Mouse (Mus musculus) bone marrow macrophage, adult 2 months (primary cell): ENCODE results near the gene Adgra1.

Source experiments
- CTCF ChIP-seq: IDR thresholded peaks from 2 replicates; pipeline ENCODE4 v1.5.1; 2012; ENCODE audit warnings: low read depth, mild to moderate bottlenecking, low read length, moderate library complexity
- POLR2A ChIP-seq: IDR thresholded peaks from 2 replicates; pipeline ENCODE4 v1.6.1; 2012; ENCODE audit warnings: mild to moderate bottlenecking, low read depth, low read length, borderline replicate concordance

- no peak for TF ChIP-seq POLR2A
- no peak for TF ChIP-seq CTCF
Observed at GRCm38 (mm10) chr7:139811706-139812105, 22.3 kb upstream of the Adgra1 start.
